Mouse (Mus musculus) erythroblast, embryonic 14.5 days (primary cell): ENCODE results near the gene Kif28.
A peak's percentile ranks its signal among the peaks of the same experiment; 100 is the strongest.

ENCODE experiments used
- GATA1 ChIP-seq: IDR thresholded peaks from 2 replicates; pipeline ENCODE4 v1.6.1; 2012; ENCODE audit warnings: low read length, inconsistent platforms, mixed read lengths
- TAL1 ChIP-seq: IDR thresholded peaks from 3 replicates; pipeline ENCODE4 v1.6.1; 2012; ENCODE audit warnings: low read length, inconsistent platforms, mixed read lengths

DNA sequence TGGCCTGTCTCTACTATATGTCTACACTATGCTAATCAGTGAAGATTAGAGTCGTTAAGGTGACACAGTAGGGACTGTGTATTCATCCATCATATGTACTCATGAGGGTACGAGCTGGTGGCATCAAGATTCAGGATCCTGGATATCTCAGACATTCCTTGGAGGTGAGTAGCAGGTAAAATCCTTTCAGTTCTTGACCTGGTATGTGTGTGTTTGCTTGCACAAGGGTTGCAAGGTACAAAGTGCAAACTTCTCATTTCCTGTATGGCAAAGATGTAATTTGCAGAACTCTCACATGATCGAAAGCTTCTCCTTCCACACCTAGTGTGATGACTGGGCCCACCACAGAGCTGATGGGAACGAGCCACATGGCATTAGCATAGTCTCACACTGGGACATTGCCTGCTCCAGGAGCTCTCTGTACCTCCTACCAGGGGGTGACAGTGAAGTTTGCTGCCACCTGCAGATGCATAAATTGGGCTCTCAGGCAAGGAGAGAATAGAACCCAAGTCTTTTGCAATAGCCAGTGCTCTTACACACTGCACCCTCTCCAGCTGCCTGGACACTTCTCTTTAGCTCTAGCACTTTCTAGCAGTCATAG lies 1.4 kb downstream of the Kif28 start:
- TF ChIP-seq GATA1 (peak; percentile 6; the same call in 1 of the 2 replicates), TAL1 (no peak)
